Mouse (Mus musculus) G1E (cell line): ENCODE measurements around the gene Cish.

Source experiments
- CTCF ChIP-seq: IDR thresholded peaks from 2 replicates; pipeline ENCODE4 v1.5.1; 2012; ENCODE audit warnings: low read depth, low read length, inconsistent platforms, mixed read lengths
- GATA1 ChIP-seq: IDR thresholded peaks from 2 replicates; pipeline ENCODE4 v1.6.1; 2012; ENCODE audit warnings: borderline replicate concordance, low read length, inconsistent platforms, mixed read lengths
- TAL1 ChIP-seq: conservative IDR thresholded peaks from 2 replicates; pipeline ENCODE4 v1.6.1; 2012; ENCODE audit warnings: low read depth, low read length, inconsistent platforms, mixed read lengths

DNA sequence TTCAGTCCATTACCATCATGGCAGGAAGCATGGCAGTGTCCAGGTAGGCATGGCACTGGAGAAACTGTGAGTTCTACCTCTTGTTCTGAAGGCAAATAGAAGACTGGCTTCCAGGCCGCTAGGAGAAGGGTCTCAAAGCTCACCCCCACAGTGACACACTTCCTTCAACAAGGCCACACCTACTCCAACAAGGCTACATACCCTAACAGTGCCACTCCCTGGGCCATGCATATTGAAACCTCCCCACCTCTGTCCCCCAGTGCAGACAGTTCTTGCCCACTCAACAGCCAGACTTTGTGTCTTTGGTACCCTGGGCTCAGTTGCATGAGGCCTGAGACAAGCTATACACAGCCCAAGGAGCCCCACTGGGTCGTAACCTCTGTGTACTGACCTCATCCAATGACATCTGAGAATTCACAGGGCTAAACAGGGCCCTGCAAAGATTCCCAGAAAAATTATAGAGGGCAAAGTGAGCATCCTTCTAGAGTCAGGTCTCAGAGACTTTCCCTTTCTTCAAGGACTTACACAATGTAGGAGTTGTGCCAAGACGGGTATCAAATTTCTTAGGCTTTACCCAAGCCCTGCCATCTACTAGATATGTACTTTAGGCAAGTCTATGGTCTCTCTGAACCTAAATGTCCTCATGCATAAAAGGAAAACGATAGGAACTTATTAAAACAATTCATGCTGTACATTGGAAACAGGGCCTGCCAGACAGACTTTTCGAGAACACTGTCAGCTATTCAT is 14.4 kb upstream of the Cish start:
- TF ChIP-seq CTCF, result no peak
- TF ChIP-seq TAL1, result no peak
- no peak for TF ChIP-seq GATA1
